Mouse (Mus musculus) midbrain, embryonic 10.5 days (tissue): ENCODE data around the gene Cep295. TPM values are rescaled to one million over a fixed set of nuclear protein-coding genes. Genes with fewer than 3 reads are reported as not detected.
"Not testable (repeated sequence)": the region's sequence is repeated elsewhere in the genome, so short reads cannot be mapped to it uniquely, and the experiment has no call there.

ENCODE experiments used
- DNase-seq: peaks from one replicate; pipeline ENCODE4 v3.0.0-alpha.2; 2017; ENCODE audit warnings: low spot score
- H3K27ac ChIP-seq: fragments of 300-500 bp; sonication (generic); replicated peaks from 2 replicates; pipeline ENCODE4 v1.5.1; 2016; ENCODE audit warnings: mild to moderate bottlenecking
- H3K27me3 ChIP-seq: fragments of 300-500 bp; sonication (generic); 2 replicates; pipeline ENCODE4 v1.6.1; 2016; ENCODE audit warnings: low read depth, mild to moderate bottlenecking; ENCODE audit not compliant: poor library complexity, severe bottlenecking
- H3K36me3 ChIP-seq: fragments of 300-500 bp; sonication (generic); 2 replicates; pipeline ENCODE4 v1.6.1; 2016; ENCODE audit warnings: mild to moderate bottlenecking, moderate library complexity
- H3K4me1 ChIP-seq: fragments of 300-500 bp; sonication (generic); 2 replicates; pipeline ENCODE4 v1.6.1; 2016
- H3K4me3 ChIP-seq: fragments of 300-500 bp; sonication (generic); 2 replicates; pipeline ENCODE4 v1.5.1; 2016; ENCODE audit warnings: mild to moderate bottlenecking, moderate library complexity
- H3K9me3 ChIP-seq: fragments of 300-500 bp; sonication (generic); replicated peaks from 2 replicates; pipeline ENCODE4 v1.6.1; 2016; ENCODE audit warnings: mild to moderate bottlenecking
- WGBS: fragments of 180-500 bp; shearing (Covaris S2); methylation state at CpG from one replicate; pipeline ENCODE4 v1.1.7; 2016; 5-methylcytosine and 5-hydroxymethylcytosine counted together
- polyA plus RNA-seq: library from polyadenylated mRNA; unstranded; fragments of >200 nt; fragmentation: Nextera tagmentation; extraction: Ambion mirVana; gene quantifications from 2 replicates; pipeline ENCODE4 v1.2.1, GENCODE M21; 2016

Cep295 gene
- polyA plus RNA-seq, 1 experiment from 2014 or later, result 21.1 TPM

GRCm38 (mm10) chr9:15317223-15318169 lies 40.1 kb downstream of the Cep295 start:
- Histone ChIP-seq H3K9me3 (no peaks in the 10 kb centered on the region), H3K4me3 (no peak overlapping the region), H3K4me1 (no peaks in the 10 kb centered on the region), H3K27me3 (no peaks in the 10 kb centered on the region), H3K27ac (no peak overlapping the region), H3K36me3 (peaks cover 99% of the 10 kb centered on the region)
- WGBS, result 71% methylated on average over 5 of the region's 5 CpGs
- no peak for DNase-seq

- not testable (repeated sequence) for H3K4me1 ChIP-seq, H3K4me3 ChIP-seq, H3K27me3 ChIP-seq, DNase-seq, H3K9me3 ChIP-seq, H3K27ac ChIP-seq
- peaks cover 99% of the 10 kb centered on the region for H3K36me3 ChIP-seq
- WGBS, result 98% methylated on average over 2 of the region's 2 CpGs
Measured at GRCm38 (mm10) chr9:15316296-15316695, 41.3 kb downstream of the Cep295 start.

DNA sequence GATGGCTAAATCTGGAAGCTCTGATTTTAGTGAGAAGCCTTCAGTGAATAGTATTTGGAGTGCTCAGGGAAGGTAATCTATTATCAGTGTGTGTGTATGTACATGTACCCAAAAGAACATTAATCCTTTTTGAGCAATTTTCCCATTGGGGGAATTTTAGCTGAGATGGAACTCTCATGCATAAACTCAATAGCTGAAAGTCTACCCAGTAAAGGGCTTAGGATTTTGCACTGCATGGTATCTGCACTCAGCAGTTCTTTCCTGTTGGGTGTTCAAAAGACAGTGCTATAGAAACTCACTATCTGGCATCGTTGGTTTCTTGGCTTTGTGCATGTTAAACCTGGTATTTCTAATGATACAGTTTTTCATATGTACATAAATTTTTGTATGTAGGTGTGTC lies 43.0 kb downstream of the Cep295 start:
- Histone ChIP-seq H3K27ac (no peak overlapping the region), H3K27me3 (no peaks in the 10 kb centered on the region), H3K36me3 (peaks cover 99% of the 10 kb centered on the region), H3K4me3 (no peak overlapping the region), H3K9me3 (no peaks in the 10 kb centered on the region), H3K4me1 (peaks cover under 1% of the 10 kb centered on the region; the same call in 1 of the 2 replicates)
- 97% methylated on average over 1 of the region's 1 CpGs for whole genome bisulfite sequencing
- DNase-seq, result no peak

DNA sequence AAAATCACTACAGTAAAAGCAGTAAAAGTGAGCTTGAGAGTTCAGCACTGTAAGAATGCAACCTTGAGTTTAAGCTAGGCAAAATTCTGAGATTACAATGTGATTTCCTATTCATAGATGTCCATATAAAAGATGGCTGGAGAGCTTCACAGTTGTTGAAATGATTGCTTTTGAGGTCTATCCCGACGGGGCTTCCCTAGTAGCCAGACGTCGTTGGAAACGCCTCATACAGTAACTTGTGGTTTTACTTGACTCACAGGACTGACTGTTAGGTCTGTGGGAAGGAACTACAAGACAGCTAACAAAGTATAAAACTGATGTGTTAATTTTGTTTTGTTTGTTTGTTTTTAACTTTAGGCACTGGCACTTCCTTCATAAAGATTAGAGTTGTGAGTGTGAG lies 44.0 kb downstream of the Cep295 start:
- 95% methylated on average over 5 of the region's 5 CpGs for WGBS
- Histone ChIP-seq H3K27ac (no peak overlapping the region), H3K4me3 (no peak overlapping the region), H3K36me3 (peaks cover 99% of the 10 kb centered on the region), H3K9me3 (no peaks in the 10 kb centered on the region), H3K27me3 (no peaks in the 10 kb centered on the region), H3K4me1 (peaks cover 10% of the 10 kb centered on the region)
- no peak for DNase-seq

DNA sequence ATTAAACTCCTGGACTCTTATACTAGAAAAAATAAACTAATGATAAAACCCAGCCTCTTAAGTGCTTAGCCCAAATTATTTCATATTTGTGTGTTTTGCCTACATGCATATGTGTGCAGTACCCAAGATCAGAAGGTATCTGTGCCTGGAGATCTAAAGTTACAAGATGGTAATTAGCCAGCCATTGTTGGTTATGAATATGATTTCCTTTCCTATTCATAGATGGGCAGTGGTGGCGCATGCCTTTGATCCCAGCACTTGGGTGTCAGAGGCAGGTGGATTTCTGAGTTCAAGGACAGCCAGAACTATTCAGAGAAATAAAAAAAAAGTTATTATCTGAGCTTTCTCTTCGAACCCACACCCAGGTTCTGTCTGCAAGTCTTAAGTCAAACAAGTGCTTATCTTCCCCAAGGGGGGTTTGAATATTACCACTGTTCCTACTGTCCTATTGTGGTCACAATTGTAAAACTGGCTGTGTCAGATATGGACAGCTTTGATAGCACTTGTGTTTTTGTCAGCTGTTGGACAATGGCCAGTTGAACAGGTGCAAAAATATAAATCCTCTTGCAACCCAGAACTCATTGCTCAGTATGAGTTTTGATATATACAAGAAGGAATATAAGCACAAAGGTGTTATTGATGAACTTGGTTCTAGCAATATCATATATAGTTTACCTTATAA lies 45.4 kb downstream of the Cep295 start:
- H3K36me3 ChIP-seq, result peaks cover 99% of the 10 kb centered on the region
- H3K4me3 ChIP-seq, result no peak overlapping the region
- peaks cover 24% of the 10 kb centered on the region for H3K4me1 ChIP-seq
- 96% methylated on average over 2 of the region's 2 CpGs for WGBS
- no peaks in the 10 kb centered on the region for H3K27me3 ChIP-seq
- no peak for DNase-seq
- H3K27ac ChIP-seq, result no peak overlapping the region
- no peaks in the 10 kb centered on the region for H3K9me3 ChIP-seq

DNA sequence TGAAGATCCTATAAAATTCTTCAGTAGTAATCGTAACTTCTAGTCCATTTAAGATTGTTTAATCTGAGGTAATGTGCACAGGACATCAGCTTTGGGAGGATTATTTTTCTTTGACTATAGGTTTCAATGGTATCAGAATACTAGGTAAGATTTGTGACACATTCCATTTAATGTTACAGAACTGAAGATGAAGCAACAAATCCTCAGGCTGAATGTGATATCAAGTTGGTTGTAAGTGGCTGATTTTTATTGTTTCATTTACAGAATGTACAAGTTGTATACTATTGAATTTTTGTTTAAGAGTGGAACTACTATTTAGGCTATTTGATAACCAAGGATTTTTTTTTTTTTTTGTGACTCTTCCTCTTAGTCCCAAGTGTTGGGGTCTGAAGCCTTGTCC lies 47.4 kb downstream of the Cep295 start:
- WGBS, result 88% methylated on average over 1 of the region's 1 CpGs
- Histone ChIP-seq H3K4me1 (peaks cover 35% of the 10 kb centered on the region), H3K27me3 (no peaks in the 10 kb centered on the region), H3K27ac (no peak overlapping the region), H3K9me3 (no peaks in the 10 kb centered on the region), H3K36me3 (peaks cover 81% of the 10 kb centered on the region), H3K4me3 (no peak overlapping the region)
- no peak for DNase-seq

DNA sequence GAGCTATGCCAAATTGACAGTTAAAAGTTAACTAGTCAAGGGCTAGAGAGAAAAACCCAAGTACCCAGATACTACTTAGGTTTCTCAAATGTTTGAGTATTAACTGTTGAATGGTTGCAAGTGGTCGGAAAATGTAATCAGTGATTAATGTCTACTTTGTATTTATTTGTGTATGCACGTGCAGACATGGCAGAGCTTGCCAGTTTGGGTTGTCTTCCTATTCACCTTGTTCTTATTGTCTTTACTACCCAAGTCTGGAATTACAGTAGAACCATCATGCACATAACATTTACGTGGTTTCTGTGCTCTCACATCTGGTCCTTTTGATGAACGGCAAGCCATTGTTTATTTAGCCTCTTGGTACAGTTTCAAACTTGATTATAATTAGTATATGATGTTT lies 48.2 kb downstream of the Cep295 start:
- Histone ChIP-seq H3K4me3 (peak overlapping the region; percentile 27), H3K27ac (no peak overlapping the region), H3K27me3 (no peaks in the 10 kb centered on the region), H3K4me1 (peaks cover 35% of the 10 kb centered on the region), H3K36me3 (peaks cover 73% of the 10 kb centered on the region), H3K9me3 (no peaks in the 10 kb centered on the region)
- WGBS, result 86% methylated on average over 4 of the region's 4 CpGs
- no peak for DNase-seq

DNA sequence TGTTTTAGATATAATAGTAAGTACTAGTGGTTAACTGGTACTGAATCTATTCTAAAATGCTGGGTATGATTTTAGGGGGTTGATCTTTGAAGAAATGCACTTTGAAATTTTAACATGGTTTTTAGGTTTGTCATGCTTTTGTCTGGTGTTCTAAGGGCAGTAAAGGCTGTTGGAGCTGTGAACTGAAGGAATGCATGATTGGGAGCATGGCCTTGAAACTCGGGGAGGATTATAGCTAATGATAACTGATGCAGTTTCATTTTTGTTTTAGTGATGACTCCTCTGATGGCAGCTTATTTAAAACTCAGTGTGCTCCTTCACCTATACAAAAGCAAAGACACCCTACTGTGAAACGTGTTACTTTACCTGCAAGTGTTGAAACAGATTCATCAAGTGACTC lies 49.3 kb downstream of the Cep295 start:
- no peak for DNase-seq
- 64% methylated on average over 2 of the region's 2 CpGs for WGBS
- Histone ChIP-seq H3K36me3 (peaks cover 62% of the 10 kb centered on the region), H3K27me3 (no peaks in the 10 kb centered on the region), H3K9me3 (no peaks in the 10 kb centered on the region), H3K4me3 (peak overlapping the region; percentile 88), H3K4me1 (peaks cover 35% of the 10 kb centered on the region), H3K27ac (no peak overlapping the region)

GRCm38 (mm10) chr9:15307257-15307656 lies 50.3 kb downstream of the Cep295 start:
- no peak for DNase-seq

GRCm38 (mm10) chr9:15306398-15307119 lies 51.0 kb downstream of the Cep295 start, which contains the start of gene 4931406C07Rik:
Gene 4931406C07Rik (minus strand): TSS chr9:15306448.
- Histone ChIP-seq H3K9me3 (no peaks in the 10 kb centered on the region), H3K27ac (peak within 1 kb of the TSS; percentile 98), H3K4me1 (peaks cover 35% of the 10 kb centered on the region), H3K4me3 (peak within 1 kb of the TSS; percentile 88), H3K36me3 (peaks cover 45% of the 10 kb centered on the region), H3K27me3 (no peaks in the 10 kb centered on the region)
- under 1% methylated on average over 35 of the region's 35 CpGs for WGBS
- DNase-seq, result no peak

More at GRCm38 (mm10) chr9:15307257-15307656, 50.3 kb downstream of the Cep295 start:
- Histone ChIP-seq H3K27ac (peak overlapping the region; percentile 98), H3K36me3 (peaks cover 52% of the 10 kb centered on the region), H3K9me3 (no peaks in the 10 kb centered on the region), H3K4me1 (peaks cover 35% of the 10 kb centered on the region), H3K4me3 (peak overlapping the region; percentile 88), H3K27me3 (no peaks in the 10 kb centered on the region)
- WGBS, result 16% methylated on average over 6 of the region's 6 CpGs

DNA sequence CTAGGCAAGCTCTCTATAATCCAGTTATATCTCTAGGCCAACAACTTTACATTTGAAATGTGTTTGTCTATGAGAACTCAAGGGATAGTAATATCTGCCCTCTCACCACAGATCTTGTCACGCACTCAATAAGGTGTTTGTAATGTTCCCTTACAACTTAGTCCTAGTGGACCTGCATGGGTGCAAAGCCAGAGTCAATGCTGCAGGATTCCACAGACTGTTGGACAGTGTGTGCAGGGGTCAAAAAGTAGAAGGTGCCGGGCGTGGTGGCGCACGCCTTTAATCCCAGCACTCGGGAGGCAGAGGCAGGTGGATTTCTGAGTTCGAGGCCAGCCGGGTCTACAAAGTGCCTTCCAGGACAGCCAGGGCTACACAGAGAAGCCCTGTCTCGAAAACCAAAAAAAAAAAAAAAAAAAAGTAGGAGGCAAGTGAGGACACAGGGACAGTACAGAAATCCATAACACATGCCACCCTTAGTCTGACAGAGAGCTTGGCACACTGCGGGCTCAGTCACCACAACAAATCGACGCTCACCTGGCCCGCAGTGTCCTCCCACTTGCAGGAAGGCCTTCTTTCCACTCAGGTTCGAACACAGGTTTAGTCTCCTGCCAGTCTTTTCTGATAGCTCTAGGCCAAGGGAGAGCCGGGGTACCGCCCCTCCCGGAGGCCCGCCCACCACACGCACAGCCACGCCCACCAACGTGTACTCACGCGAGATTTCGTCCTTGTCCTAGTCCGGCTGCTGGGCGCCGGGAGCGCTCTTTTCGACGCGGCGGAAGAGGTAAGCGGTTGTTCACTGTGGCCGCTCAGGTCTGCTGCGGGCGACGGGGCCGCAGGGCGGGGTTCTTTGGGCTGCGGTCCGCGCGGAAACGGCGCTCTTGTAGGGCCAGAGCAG lies 51.8 kb downstream of the Cep295 start, which contains the start of gene Taf1d:
Gene Taf1d, plus strand, starts transcription at position 712 of the 895 bp plus-strand sequence.
- Histone ChIP-seq H3K27ac (peak within 1 kb of the TSS; percentile 98), H3K4me1 (peaks cover 35% of the 10 kb centered on the region), H3K27me3 (no peaks in the 10 kb centered on the region), H3K36me3 (peaks cover 37% of the 10 kb centered on the region), H3K9me3 (no peaks in the 10 kb centered on the region), H3K4me3 (peak within 1 kb of the TSS; percentile 88)
- WGBS, result 14% methylated on average over 45 of the region's 45 CpGs
- peak; percentile 95 for DNase-seq
